Mouse (Mus musculus) T-cell, adult 66 days (primary cell): ENCODE measurements around the gene Tmem74b. TPM values are rescaled to one million over a fixed set of nuclear protein-coding genes. Genes with fewer than 3 reads are reported as not detected.

Source experiments
- total RNA-seq, 2 experiments: library from RNA; stranded (reverse); gene quantifications; 3 replicates in 1 of 2; 4 replicates in 1 of 2; pipeline ENCODE4 v1.2.4; 2023

Tmem74b gene
- not detected for total RNA-seq

GRCm38 (mm10) chr2:151701231-151702145, at the start of gene Tmem74b:
Gene Tmem74b (plus strand): TSS chr2:151702008.

GRCm38 (mm10) chr2:151668433-151668832, 33.4 kb upstream of the Tmem74b start, which contains the start of gene Rad21l:
Gene Rad21l (minus strand): TSS chr2:151668533.

GRCm38 (mm10) chr2:151743845-151744244, 42.0 kb downstream of the Tmem74b start, which contains the start of gene Psmf1:
Gene Psmf1 (minus strand): TSS chr2:151744186.

Other genes with a start within 250 kb of the Tmem74b start
- not detected for gene 4921509C19Rik, start 225.9 kb upstream of the Tmem74b start, total RNA-seq
- gene Nsfl1c, start 207.8 kb upstream of the Tmem74b start, total RNA-seq = 100 to 1,000 TPM; 124 to 138 TPM
- 100 to 1,000 TPM; 146 to 152 TPM for gene Fkbp1a, start 159.5 kb upstream of the Tmem74b start, total RNA-seq
- 10 to 100 TPM in 1 of 2 experiments, 1 to 10 TPM in 1; 7.0 to 12.9 TPM for gene Sdcbp2, start 129.4 kb upstream of the Tmem74b start, total RNA-seq
- gene Snph, start 69.4 kb upstream of the Tmem74b start, total RNA-seq = 10 to 100 TPM in 1 of 2 experiments, 1 to 10 TPM in 1; 9.2 to 13.4 TPM
- not detected for gene Rad21l, start 33.5 kb upstream of the Tmem74b start, total RNA-seq
- gene Psmf1, start 42.2 kb downstream of the Tmem74b start, total RNA-seq = 10 to 100 TPM; 51.1 to 59.9 TPM
- not detected for gene Rspo4, start 140.9 kb downstream of the Tmem74b start, total RNA-seq
- not detected for gene Angpt4, start 209.2 kb downstream of the Tmem74b start, total RNA-seq